Mouse (Mus musculus) intestine, postnatal 0 days (tissue): ENCODE results near the gene Apbb2. TPM values are rescaled to one million over a fixed set of nuclear protein-coding genes. Genes with fewer than 3 reads are reported as not detected.

Source experiments
- ATAC-seq: fragments of 200-750 bp; cut with Nextera tagmentation; 2 replicates; pipeline ENCODE4 v1.8.0; 2017; ENCODE audit warnings: mild to moderate bottlenecking, moderate TSS enrichment, moderate library complexity
- H3K27ac ChIP-seq: fragments of 300-500 bp; sonication (generic); 2 replicates; pipeline ENCODE4 v1.5.1; 2014; ENCODE audit warnings: mild to moderate bottlenecking, low read depth, low read length, moderate library complexity
- H3K27me3 ChIP-seq: fragments of 300-500 bp; sonication (generic); replicated peaks from 2 replicates; pipeline ENCODE4 v1.6.1; 2014; ENCODE audit warnings: low read length, mixed read lengths; ENCODE audit not compliant: control insufficient read depth, insufficient read depth
- H3K36me3 ChIP-seq: fragments of 300-500 bp; sonication (generic); 2 replicates; pipeline ENCODE4 v1.6.1; 2014; ENCODE audit warnings: mild to moderate bottlenecking, moderate library complexity; ENCODE audit not compliant: control insufficient read depth, insufficient read depth
- H3K4me1 ChIP-seq: fragments of 300-500 bp; sonication (generic); replicated peaks from 2 replicates; pipeline ENCODE4 v1.6.1; 2014; ENCODE audit warnings: antibody characterized with exemption, low read length, mixed read lengths; ENCODE audit not compliant: control insufficient read depth, insufficient read depth
- H3K4me2 ChIP-seq: fragments of 300-500 bp; sonication (generic); replicated peaks from 2 replicates; pipeline ENCODE4 v1.6.1; 2014; ENCODE audit warnings: low read depth, mild to moderate bottlenecking, moderate library complexity
- H3K4me3 ChIP-seq: fragments of 300-500 bp; sonication (generic); 2 replicates; pipeline ENCODE4 v1.5.1; 2014; ENCODE audit warnings: low read depth, low read length
- H3K9ac ChIP-seq: fragments of 300-500 bp; sonication (generic); 2 replicates; pipeline ENCODE4 v1.6.1; 2014; ENCODE audit warnings: mild to moderate bottlenecking, low read depth, low read length
- H3K9me3 ChIP-seq: fragments of 300-500 bp; sonication (generic); 2 replicates; pipeline ENCODE4 v1.6.1; 2016; ENCODE audit warnings: mixed run types; ENCODE audit not compliant: control insufficient read depth
- CTCF ChIP-seq: sonication (generic); IDR thresholded peaks from 2 replicates; pipeline ENCODE4 v1.5.1; 2016; ENCODE audit warnings: low read depth, mild to moderate bottlenecking, control low read depth, antibody characterized with exemption, moderate library complexity
- WGBS: fragments of 180-500 bp; shearing (Covaris S2); extraction: QIAGEN DNeasy Blood & Tissue Kit; methylation state at CpG from one replicate; pipeline ENCODE4 v1.1.7; 2014; 5-methylcytosine and 5-hydroxymethylcytosine counted together
- polyA plus RNA-seq: library from polyadenylated mRNA; unstranded; fragments of >200 nt; fragmentation: Nextera tagmentation; extraction: Ambion mirVana; gene quantifications from 2 replicates; pipeline ENCODE4 v1.2.1, GENCODE M21; 2015

Gene Apbb2
- polyA plus RNA-seq, 1 experiment from 2014 or later, result 18.7 TPM

GRCm38 (mm10) chr5:66505578-66505977 is 113.0 kb downstream of the Apbb2 start:
- Histone ChIP-seq H3K4me1 (0 out of 2 replicates have a peak, but pooled peaks cover 7% of the 10 kb centered on the region), H3K27me3 (no peaks in the 10 kb centered on the region), H3K9me3 (no peaks in the 10 kb centered on the region), H3K4me2 (no peak overlapping the region), H3K9ac (no peak overlapping the region), H3K4me3 (no peak overlapping the region), H3K36me3 (no peaks in the 10 kb centered on the region), H3K27ac (no peak overlapping the region)
- 71% methylated on average over 3 of the region's 3 CpGs for WGBS
- no peak for TF ChIP-seq CTCF
- no peak for ATAC-seq

GRCm38 (mm10) chr5:66505071-66505470 is 113.5 kb downstream of the Apbb2 start:
- no peak for ATAC-seq
- TF ChIP-seq CTCF, result no peak
- 79% methylated on average over 1 of the region's 1 CpGs for WGBS

GRCm38 (mm10) chr5:66504434-66504747 is 114.2 kb downstream of the Apbb2 start:
- ATAC-seq, result no peak
- no peaks in the 10 kb centered on the region for H3K9me3 ChIP-seq
- 0 out of 2 replicates have a peak, but pooled peaks cover 7% of the 10 kb centered on the region for H3K4me1 ChIP-seq
- 39% methylated on average over 6 of the region's 6 CpGs for WGBS
- H3K27me3 ChIP-seq, result no peaks in the 10 kb centered on the region
- no peak overlapping the region for H3K9ac ChIP-seq
- H3K4me2 ChIP-seq, result no peak overlapping the region; the same call in 1 of the 2 replicates
- no peak overlapping the region for H3K4me3 ChIP-seq
- H3K27ac ChIP-seq, result no peak overlapping the region
- TF ChIP-seq CTCF, result no peak
- no peaks in the 10 kb centered on the region for H3K36me3 ChIP-seq

More at GRCm38 (mm10) chr5:66505071-66505470, 113.5 kb downstream of the Apbb2 start:
- H3K4me3 ChIP-seq, result no peak overlapping the region
- H3K27ac ChIP-seq, result no peak overlapping the region
- 0 out of 2 replicates have a peak, but pooled peaks cover 7% of the 10 kb centered on the region for H3K4me1 ChIP-seq
- H3K4me2 ChIP-seq, result no peak overlapping the region
- no peaks in the 10 kb centered on the region for H3K9me3 ChIP-seq
- no peaks in the 10 kb centered on the region for H3K36me3 ChIP-seq
- H3K27me3 ChIP-seq, result no peaks in the 10 kb centered on the region
- no peak overlapping the region for H3K9ac ChIP-seq

GRCm38 (mm10) chr5:66503557-66504433 is 114.8 kb downstream of the Apbb2 start:
- H3K4me2 ChIP-seq, result peak overlapping the region; percentile 35; the same call in 1 of the 2 replicates
- no peak for ATAC-seq
- no peak overlapping the region for H3K27ac ChIP-seq
- no peak overlapping the region for H3K4me3 ChIP-seq
- no peaks in the 10 kb centered on the region for H3K36me3 ChIP-seq
- no peaks in the 10 kb centered on the region for H3K9me3 ChIP-seq
- H3K4me1 ChIP-seq, result 0 out of 2 replicates have a peak, but pooled peaks cover 7% of the 10 kb centered on the region
- 27% methylated on average over 17 of the region's 17 CpGs for WGBS
- no peaks in the 10 kb centered on the region for H3K27me3 ChIP-seq
- no peak for TF ChIP-seq CTCF
- no peak overlapping the region for H3K9ac ChIP-seq

GRCm38 (mm10) chr5:66503033-66503432 is 115.6 kb downstream of the Apbb2 start:
- no peak overlapping the region for H3K9ac ChIP-seq
- no peak for TF ChIP-seq CTCF
- no peaks in the 10 kb centered on the region for H3K27me3 ChIP-seq
- no peak overlapping the region for H3K4me3 ChIP-seq
- no peaks in the 10 kb centered on the region for H3K36me3 ChIP-seq
- H3K27ac ChIP-seq, result no peak overlapping the region
- no peak overlapping the region for H3K4me2 ChIP-seq
- no peaks in the 10 kb centered on the region for H3K9me3 ChIP-seq
- H3K4me1 ChIP-seq, result 0 out of 2 replicates have a peak, but pooled peaks cover 7% of the 10 kb centered on the region
- ATAC-seq, result no peak
- WGBS, result 88% methylated on average over 1 of the region's 1 CpGs

DNA sequence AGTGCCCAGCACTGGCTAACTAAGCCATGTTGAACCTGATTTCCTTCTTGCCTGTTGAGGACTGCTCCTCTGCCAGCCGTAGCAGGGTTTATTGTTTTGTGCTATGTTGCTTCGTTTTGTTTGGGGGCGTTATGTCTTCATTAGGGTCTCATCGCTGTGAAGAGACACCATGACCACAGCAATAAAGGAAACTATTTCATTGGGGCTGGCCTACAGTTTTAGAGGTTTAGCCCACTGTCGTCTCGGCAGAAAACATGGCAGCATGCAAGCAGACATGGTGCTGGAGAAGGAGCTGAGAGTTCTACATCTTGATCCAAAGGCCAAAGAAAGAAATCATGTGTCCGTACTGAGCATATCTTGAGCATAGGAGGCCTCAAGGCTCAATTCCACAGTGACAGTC is 119.0 kb downstream of the Apbb2 start:
- Histone ChIP-seq H3K27me3 (no peaks in the 10 kb centered on the region), H3K27ac (no peak overlapping the region), H3K9ac (no peak overlapping the region), H3K4me3 (no peak overlapping the region), H3K36me3 (no peaks in the 10 kb centered on the region), H3K9me3 (no peaks in the 10 kb centered on the region), H3K4me1 (peaks cover 10% of the 10 kb centered on the region; the same call in 1 of the 2 replicates), H3K4me2 (no peak overlapping the region)
- no peak for TF ChIP-seq CTCF
- WGBS, result 95% methylated on average over 7 of the region's 7 CpGs
- ATAC-seq, result no peak
